Mouse (Mus musculus) effector memory CD4-positive, alpha-beta T cell, adult 5 months (primary cell): ENCODE data around the gene Hist1h2bc. TPM values are rescaled to one million over a fixed set of nuclear protein-coding genes. Genes with fewer than 3 reads are reported as not detected.

Source experiments
- polyA plus RNA-seq: library from polyadenylated mRNA; unstranded; fragments of 100-300 nt; shearing (Covaris generic); gene quantifications from one replicate; pipeline ENCODE4 v1.2.1, GENCODE M21; 2017

The Hist1h2bc gene
- 10.1 TPM for polyA plus RNA-seq

DNA sequence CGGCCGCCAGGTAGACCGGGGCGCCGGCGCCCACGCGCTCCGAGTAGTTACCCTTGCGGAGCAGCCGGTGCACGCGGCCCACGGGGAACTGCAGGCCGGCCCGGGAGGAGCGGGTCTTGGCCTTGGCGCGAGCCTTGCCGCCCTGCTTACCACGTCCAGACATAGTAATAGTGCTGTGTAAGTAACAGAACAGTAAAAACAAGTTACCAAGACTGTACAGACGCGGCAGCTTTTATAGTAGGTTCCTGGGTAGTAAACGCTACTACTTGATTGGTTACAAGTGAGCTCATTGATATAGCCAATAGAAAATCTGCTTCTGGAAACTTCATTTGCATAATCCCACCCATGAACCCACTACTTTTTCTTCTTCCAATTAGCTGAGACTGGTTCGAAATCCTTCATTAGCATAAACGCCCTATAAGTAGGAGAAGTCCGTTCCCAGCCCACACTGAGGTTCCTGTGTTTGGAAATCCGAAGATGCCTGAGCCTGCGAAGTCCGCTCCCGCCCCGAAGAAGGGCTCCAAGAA, at the start of gene Hist1h2bc, which contains the start of gene Hist1h2ac:
Gene Hist1h2bc, plus strand, starts transcription at position 445 of the 527 bp plus-strand sequence.
Gene Hist1h2ac, minus strand, starts transcription at position 194 of the 527 bp plus-strand sequence.

DNA sequence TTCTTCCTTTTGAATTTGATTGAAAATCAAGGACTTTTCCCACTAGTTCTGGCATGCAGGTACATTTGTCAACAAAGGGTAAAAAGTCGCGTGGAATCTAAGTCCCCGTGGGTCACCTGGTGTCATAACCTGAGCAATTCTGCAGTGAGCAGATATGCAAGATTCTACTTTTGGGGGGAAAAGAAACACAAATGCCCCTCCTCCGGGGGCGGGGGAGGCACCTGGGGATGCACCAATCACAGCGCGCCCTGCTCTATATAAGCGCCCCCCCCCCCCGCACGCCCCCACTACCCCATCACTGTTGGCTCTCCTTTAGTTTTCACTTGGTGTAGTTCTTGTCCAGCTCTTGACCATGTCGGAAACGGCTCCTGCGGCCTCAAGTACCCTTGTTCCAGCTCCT, 11.5 kb downstream of the Hist1h2bc start, which contains the start of gene Hist1h1t:
Gene Hist1h1t, plus strand, starts transcription at position 301 of the 400 bp plus-strand sequence.

DNA sequence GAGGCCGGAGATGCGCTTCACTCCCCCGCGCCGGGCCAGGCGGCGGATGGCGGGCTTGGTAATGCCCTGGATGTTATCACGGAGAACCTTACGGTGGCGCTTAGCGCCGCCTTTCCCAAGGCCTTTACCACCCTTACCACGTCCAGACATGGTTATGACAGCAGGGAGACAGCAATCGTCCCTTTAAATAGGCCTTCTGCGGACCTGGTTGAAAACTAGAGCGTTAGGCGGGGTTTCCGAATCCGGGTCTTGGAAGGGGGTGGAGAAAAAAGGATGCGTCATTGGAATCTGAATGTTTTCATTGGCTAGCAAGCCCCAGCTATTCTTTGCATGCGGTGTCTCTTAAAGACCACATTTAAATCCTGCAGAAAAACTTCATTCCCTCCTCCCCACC, 14.3 kb downstream of the Hist1h2bc start, which contains the start of gene Hist1h4c:
Gene Hist1h4c, minus strand, starts transcription at position 155 of the 394 bp plus-strand sequence.

DNA sequence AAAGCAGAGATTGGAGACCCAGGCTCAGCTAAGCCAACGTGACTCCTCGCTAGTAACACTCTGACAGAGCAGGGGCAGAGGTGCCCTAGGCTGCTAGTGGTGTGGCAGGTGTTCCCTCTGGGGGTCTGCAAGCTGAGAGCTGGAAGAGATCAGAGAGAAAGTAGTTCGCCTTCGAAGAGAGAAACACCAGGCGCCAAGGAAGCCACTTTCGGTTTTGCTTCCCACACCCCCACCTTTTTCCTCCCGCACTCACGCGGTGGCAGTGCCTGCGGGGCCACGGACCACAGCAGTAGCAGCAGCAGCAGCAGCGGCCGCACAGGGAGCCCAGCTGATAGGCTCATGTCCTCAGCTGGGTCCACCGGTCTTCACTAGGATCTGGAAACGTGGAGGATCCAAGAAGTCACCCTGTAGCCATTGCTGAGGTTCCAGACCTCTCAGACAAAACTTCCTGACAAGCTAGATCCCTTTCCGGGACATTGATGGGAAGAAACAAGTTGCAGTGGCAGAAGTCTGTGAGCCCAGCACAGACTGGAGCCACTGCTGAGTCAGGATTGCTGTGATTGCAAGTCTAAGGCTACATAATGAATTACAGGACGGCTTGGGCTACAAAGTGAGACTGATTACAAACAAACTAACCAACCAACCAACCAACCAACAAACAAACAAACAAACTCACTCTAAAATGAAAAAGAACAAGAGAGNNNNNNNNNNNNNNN, 26.5 kb downstream of the Hist1h2bc start, which contains the start of gene Hfe:
Gene Hfe, minus strand, starts transcription at position 481 of the 716 bp plus-strand sequence.

DNA sequence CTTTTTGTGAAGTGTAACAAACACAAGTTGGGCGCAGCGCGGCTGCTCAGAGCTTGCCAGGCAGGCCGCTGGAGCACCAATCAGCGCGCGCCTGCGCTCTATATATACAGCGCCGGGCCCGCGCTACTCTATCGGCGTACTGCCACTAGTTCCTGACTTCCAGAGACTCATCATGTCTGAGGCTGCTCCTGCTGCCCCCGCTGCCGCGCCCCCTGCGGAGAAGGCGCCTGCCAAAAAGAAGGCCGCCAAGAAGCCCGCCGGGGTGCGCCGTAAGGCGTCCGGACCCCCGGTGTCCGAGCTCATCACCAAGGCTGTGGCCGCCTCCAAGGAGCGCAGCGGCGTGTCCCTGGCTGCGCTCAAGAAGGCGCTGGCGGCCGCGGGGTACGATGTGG, 54.7 kb downstream of the Hist1h2bc start, which contains the start of gene Hist1h1c:
Gene Hist1h1c, plus strand, starts transcription at position 132 of the 392 bp plus-strand sequence.

Other genes starting within 250 kb of the Hist1h2bc start
- not detected for gene Btn1a1, start 218.3 kb upstream of the Hist1h2bc start, polyA plus RNA-seq
- gene Btn2a2, start 195.3 kb upstream of the Hist1h2bc start, polyA plus RNA-seq = not detected
- gene Hist1h4h, start 153.1 kb upstream of the Hist1h2bc start, polyA plus RNA-seq = 4.7 TPM
- gene Hist1h2af, start 150.3 kb upstream of the Hist1h2bc start, polyA plus RNA-seq = not detected
- not detected for gene Hist1h3g, start 148.8 kb upstream of the Hist1h2bc start, polyA plus RNA-seq
- 0.29 TPM for gene Hist1h2bh, start 140.8 kb upstream of the Hist1h2bc start, polyA plus RNA-seq
- gene Hist1h3f, start 140.1 kb upstream of the Hist1h2bc start, polyA plus RNA-seq = 1.1 TPM
- not detected for gene Hist1h4f, start 132.6 kb upstream of the Hist1h2bc start, polyA plus RNA-seq
- gene Hist1h1d, start 130.9 kb upstream of the Hist1h2bc start, polyA plus RNA-seq = 0.21 TPM
- 2.8 TPM for gene Hist1h3e, start 121.8 kb upstream of the Hist1h2bc start, polyA plus RNA-seq
- 1.7 TPM for gene Hist1h2ae, start 113.0 kb upstream of the Hist1h2bc start, polyA plus RNA-seq
- gene Hist1h2bg, start 112.8 kb upstream of the Hist1h2bc start, polyA plus RNA-seq = 3.7 TPM
- not detected for gene Hist1h2bf, start 110.0 kb upstream of the Hist1h2bc start, polyA plus RNA-seq
- 0.70 TPM for gene Hist1h2ad, start 109.8 kb upstream of the Hist1h2bc start, polyA plus RNA-seq
- not detected for gene Hist1h3d, start 108.4 kb upstream of the Hist1h2bc start, polyA plus RNA-seq
- gene Hist1h4d, start 102.6 kb upstream of the Hist1h2bc start, polyA plus RNA-seq = 14.8 TPM
- gene Hist1h2be, start 63.1 kb upstream of the Hist1h2bc start, polyA plus RNA-seq = 2.0 TPM
- 4.4 TPM for gene Hist1h1e, start 61.6 kb upstream of the Hist1h2bc start, polyA plus RNA-seq
- 0.29 TPM for gene Hist1h2ac, start 251 bp upstream of the Hist1h2bc start, polyA plus RNA-seq
- gene Hist1h1t, start 11.6 kb downstream of the Hist1h2bc start, polyA plus RNA-seq = not detected
- gene Hist1h4c, start 14.3 kb downstream of the Hist1h2bc start, polyA plus RNA-seq = 4.5 TPM
- gene Hfe, start 26.7 kb downstream of the Hist1h2bc start, polyA plus RNA-seq = 0.79 TPM
- gene Hist1h1c, start 54.6 kb downstream of the Hist1h2bc start, polyA plus RNA-seq = 34.3 TPM
- gene Hist1h3c, start 61.4 kb downstream of the Hist1h2bc start, polyA plus RNA-seq = not detected
- gene Hist1h2bb, start 62.5 kb downstream of the Hist1h2bc start, polyA plus RNA-seq = not detected
- not detected for gene Hist1h2ab, start 66.9 kb downstream of the Hist1h2bc start, polyA plus RNA-seq
- gene Hist1h3b, start 68.1 kb downstream of the Hist1h2bc start, polyA plus RNA-seq = not detected
- gene Hist1h4b, start 72.8 kb downstream of the Hist1h2bc start, polyA plus RNA-seq = 6.6 TPM
- gene Hist1h4a, start 77.0 kb downstream of the Hist1h2bc start, polyA plus RNA-seq = not detected
- 3.8 TPM for gene Hist1h3a, start 78.2 kb downstream of the Hist1h2bc start, polyA plus RNA-seq
- gene Hist1h1a, start 79.5 kb downstream of the Hist1h2bc start, polyA plus RNA-seq = not detected
- not detected for gene Trim38, start 85.7 kb downstream of the Hist1h2bc start, polyA plus RNA-seq
- gene Slc17a2, start 122.8 kb downstream of the Hist1h2bc start, polyA plus RNA-seq = not detected
- gene Slc17a3, start 155.2 kb downstream of the Hist1h2bc start, polyA plus RNA-seq = not detected
- not detected for gene Slc17a1, start 183.6 kb downstream of the Hist1h2bc start, polyA plus RNA-seq
- gene Slc17a4, start 230.8 kb downstream of the Hist1h2bc start, polyA plus RNA-seq = not detected
- not detected for gene Hist1h2ba, start 250.0 kb downstream of the Hist1h2bc start, polyA plus RNA-seq